ENCODE assay signal across 29 mouse cellular contexts in the genomic region with DNA sequence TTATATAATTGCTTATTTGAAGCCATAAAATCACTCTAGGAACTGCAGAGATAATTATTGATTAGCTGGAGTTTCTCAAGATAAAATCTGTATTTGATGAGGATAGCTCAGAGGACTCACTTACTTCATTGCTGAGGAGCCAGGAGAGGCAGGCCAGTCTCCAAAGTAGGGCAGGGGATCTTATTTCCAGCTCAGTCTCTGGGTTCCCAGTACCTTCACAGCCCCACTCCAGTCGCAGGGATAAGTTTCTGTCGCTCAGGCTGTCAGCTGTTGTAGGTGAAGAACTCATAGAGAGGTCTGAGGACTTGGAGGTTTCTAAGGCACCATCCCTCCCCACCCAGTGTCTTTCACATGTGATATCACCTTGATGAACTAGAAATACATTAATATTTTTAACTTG.
"Had no signal": no experiment of that assay in that cellular context is flagged by ENCODE, and none has a peak within 500 bp of the region (broad histone marks: within the 10 kb centered on the region; RNA-seq: fewer than 3 reads in every experiment).

No protein-coding gene starts in this region.

- H3K27ac ChIP-seq: heart, embryonic 13.5 days; heart, embryonic 15.5 days; hindbrain, embryonic 10.5 days; hindbrain, embryonic 12.5 days; hindbrain, embryonic 13.5 days; hindbrain, embryonic 14.5 days; hindbrain, embryonic 15.5 days; hindbrain, postnatal 0 days; intestine, embryonic 15.5 days; kidney, embryonic 15.5 days; kidney, postnatal 0 days; layer of hippocampus, adult 2 months; left cerebral cortex, adult 2 months had no signal

- DNase-seq: heart, postnatal 10 days; heart, postnatal 14 days; heart, postnatal 36 days; heart, postnatal 4 days; kidney, adult 11 months; kidney, adult 18-20 months; kidney, adult 2 months; kidney, adult 8-10 months; kidney, adult 9 months; kidney, postnatal 10 days; kidney, postnatal 14 days; kidney, postnatal 25 days; kidney, postnatal 36 days; kidney, postnatal 4 days; layer of hippocampus, adult 9-11 months; layer of hippocampus, postnatal 36 days had no signal

- H3K4me3 ChIP-seq: heart, embryonic 13.5 days; heart, embryonic 15.5 days; hindbrain, embryonic 10.5 days; hindbrain, embryonic 12.5 days; hindbrain, embryonic 13.5 days; hindbrain, embryonic 15.5 days; intestine, embryonic 15.5 days; kidney, embryonic 15.5 days; layer of hippocampus, adult 2 months; left cerebral cortex, adult 2 months had no signal

- H3K27me3 ChIP-seq: heart, embryonic 13.5 days; heart, embryonic 15.5 days; hindbrain, embryonic 12.5 days; hindbrain, embryonic 13.5 days; hindbrain, embryonic 15.5 days; intestine, embryonic 15.5 days; kidney, embryonic 15.5 days had no signal
